Mouse (Mus musculus) neural tube, postnatal 0 days (tissue): Measurements from ENCODE around the gene E030030I06Rik. TPM values are rescaled to one million over a fixed set of nuclear protein-coding genes. Genes with fewer than 3 reads are reported as not detected.

Experiments
- polyA plus RNA-seq: library from polyadenylated mRNA; unstranded; fragments of >200 nt; fragmentation: Nextera tagmentation; extraction: Ambion mirVana; gene quantifications from 2 replicates; pipeline ENCODE4 v1.2.1, GENCODE M21; 2015

E030030I06Rik gene
- polyA plus RNA-seq, result 1.7 and 2.1 TPM in 2 replicates

DNA sequence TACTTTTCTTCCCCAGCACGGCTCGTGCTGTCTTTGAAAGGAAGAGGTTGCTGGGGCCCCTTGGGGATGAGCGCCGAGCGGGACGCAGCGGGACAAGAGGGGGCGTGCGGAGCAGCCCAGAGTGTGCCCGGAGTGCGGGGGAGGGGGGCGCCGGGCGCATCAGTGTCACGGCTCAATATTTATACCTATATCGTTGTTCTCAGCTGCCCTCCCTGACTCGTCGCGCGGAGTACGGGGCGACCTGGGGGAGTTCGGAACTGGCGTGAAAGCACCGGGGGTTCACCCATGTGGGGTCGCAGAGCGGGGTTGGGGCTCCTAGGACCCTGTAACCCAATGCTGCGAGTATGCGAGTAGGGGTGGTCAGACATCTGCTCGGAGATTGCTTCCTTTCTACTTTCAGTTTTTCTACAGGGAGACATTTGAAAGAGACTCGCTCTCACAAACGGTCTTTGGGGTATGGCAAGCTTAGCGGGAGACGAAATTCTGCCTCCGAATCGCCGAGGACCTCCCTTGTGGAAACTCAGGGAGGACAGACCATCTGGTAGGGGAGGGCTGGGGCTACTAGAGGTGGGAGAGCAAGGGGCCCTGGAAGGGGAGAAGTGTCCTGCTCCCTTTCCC lies at the start of gene E030030I06Rik:
TSS of gene E030030I06Rik (minus strand) at position 198 of the 618 bp plus-strand sequence.

GRCm38 (mm10) chr10:22158310-22158999 lies 9.4 kb upstream of the E030030I06Rik start, which contains the start of the genes Raet1e and H60b:
Gene Raet1e, plus strand, starts transcription at chr10:22158569.
Gene H60b, plus strand, starts transcription at chr10:22158586.

GRCm38 (mm10) chr10:22067979-22068378 lies 81.1 kb downstream of the E030030I06Rik start, which contains the start of gene 4930444G20Rik:
Gene 4930444G20Rik, minus strand, starts transcription at chr10:22068079.

Other genes with a start within 250 kb of the E030030I06Rik start
- not detected in 2 replicates for gene 4930444G20Rik, start 81.2 kb downstream of the E030030I06Rik start, polyA plus RNA-seq
- gene Raet1e, start 9.3 kb upstream of the E030030I06Rik start, polyA plus RNA-seq, result 0.28 and 0.37 TPM in 2 replicates
- gene H60b, start 9.3 kb upstream of the E030030I06Rik start, polyA plus RNA-seq, result 0.25 TPM in 1 of 2 replicates, not detected in the other
- 1.0 and 1.3 TPM in 2 replicates for gene Raet1d, start 211.3 kb upstream of the E030030I06Rik start, polyA plus RNA-seq